Mouse (Mus musculus): ENCODE results near the gene Ubtd2. TPM values are rescaled to one million over a fixed set of nuclear protein-coding genes. Genes with fewer than 3 reads are reported as not detected.

The Ubtd2 gene
- polyA plus RNA-seq, 1 experiment from 2014 or later = 25.1 TPM

DNA sequence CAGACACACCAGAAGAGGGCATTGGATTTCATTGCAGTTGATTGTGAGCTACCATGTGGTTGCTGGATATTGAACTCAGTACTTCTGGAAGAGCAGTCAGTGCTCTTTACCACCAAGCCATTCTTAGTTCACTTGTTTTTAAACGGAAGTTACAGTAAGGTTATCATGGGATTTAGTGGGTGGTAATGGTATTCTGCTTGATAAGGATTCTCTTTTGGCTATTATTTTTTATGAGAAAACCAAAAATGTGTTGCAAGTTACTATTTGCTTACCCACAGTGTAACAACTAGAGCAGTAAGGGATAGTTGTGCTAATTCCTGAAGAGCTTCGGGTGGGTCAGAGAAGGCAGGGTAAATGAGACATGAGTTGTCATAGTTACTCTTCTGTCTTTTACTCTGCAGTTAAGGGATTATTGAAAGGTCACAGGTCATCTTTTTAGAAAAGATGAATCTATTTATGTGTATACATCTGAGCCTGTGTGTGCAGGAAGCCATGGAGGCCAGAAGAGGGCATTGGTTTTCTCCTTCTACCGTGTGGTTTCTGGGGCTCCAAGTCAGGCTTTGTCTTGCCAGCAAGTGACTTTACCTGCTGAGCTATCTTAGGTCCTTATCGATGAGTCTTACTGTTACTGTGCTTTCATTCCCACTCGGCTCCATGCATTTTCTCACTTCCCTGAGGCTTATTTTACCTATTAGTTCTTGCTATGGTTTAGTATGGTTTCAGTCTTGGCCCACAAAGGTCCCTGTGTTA, 20.5 kb downstream of the Ubtd2 start:
- no peaks in the 10 kb centered on the region for H3K4me1 ChIP-seq (ENCODE audit: insufficient read depth, low read depth, low read length)
- H3K27ac ChIP-seq (ENCODE audit: low read length) = no peak overlapping the region
- no peaks in the 10 kb centered on the region for H3K36me3 ChIP-seq (ENCODE audit: insufficient read depth, low read length)
- no peak overlapping the region for H3K9ac ChIP-seq (replicated peaks; ENCODE audit: low read depth)
- TF ChIP-seq CTCF (IDR thresholded peaks at IDR 0.05) (peak; percentile 32; the same call in 1 of the 2 replicates), EP300 (IDR thresholded peaks at IDR 0.05) (no peak)
- H3K4me2 ChIP-seq (replicated peaks; ENCODE audit: low read depth, low read length) = no peak overlapping the region
- H3K9me3 ChIP-seq (ENCODE audit: low read length) = no peaks in the 10 kb centered on the region
- no peaks in the 10 kb centered on the region for H3K27me3 ChIP-seq (replicated peaks; ENCODE audit: insufficient read depth, low read length)
- 83% methylated on average over 5 of the region's 5 CpGs for WGBS
- no peak for ATAC-seq
- no peak for DNase-seq (ENCODE audit: low spot score)
- no peak overlapping the region for H3K4me3 ChIP-seq (ENCODE audit: low read depth, low read length)

DNA sequence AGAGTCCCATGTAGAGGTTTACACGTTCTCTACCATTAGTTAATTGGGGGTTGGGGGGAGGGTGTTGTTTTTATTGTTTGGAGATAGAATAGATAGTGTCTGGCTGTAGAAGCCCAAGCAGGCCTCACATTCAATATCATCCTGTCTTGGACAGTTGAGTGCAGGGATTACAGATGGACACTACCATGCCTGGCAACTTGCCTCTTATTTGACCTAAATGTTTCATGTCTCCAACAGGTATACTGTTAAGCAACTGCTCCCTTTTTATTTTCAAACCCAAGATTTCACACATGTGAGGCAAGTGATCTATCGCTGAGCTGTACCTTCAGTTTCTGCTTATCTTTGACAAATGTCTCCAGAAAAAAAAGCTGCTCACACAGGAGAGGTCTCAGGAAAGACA, 26.4 kb downstream of the Ubtd2 start:
- no peak for DNase-seq (ENCODE audit: low spot score)
- Histone ChIP-seq H3K4me3 (ENCODE audit: low read depth, low read length) (no peak overlapping the region), H3K9ac (replicated peaks; ENCODE audit: low read depth) (no peak overlapping the region), H3K36me3 (ENCODE audit: insufficient read depth, low read length) (no peaks in the 10 kb centered on the region), H3K9me3 (ENCODE audit: low read length) (no peaks in the 10 kb centered on the region), H3K4me2 (replicated peaks; ENCODE audit: low read depth, low read length) (no peak overlapping the region), H3K27me3 (replicated peaks; ENCODE audit: insufficient read depth, low read length) (no peaks in the 10 kb centered on the region), H3K27ac (ENCODE audit: low read length) (no peak overlapping the region), H3K4me1 (ENCODE audit: insufficient read depth, low read depth, low read length) (no peaks in the 10 kb centered on the region)
- no peak for TF ChIP-seq EP300 (IDR thresholded peaks at IDR 0.05)
- TF ChIP-seq CTCF (IDR thresholded peaks at IDR 0.05) = no peak
- 58% methylated on average over 2 of the region's 2 CpGs for WGBS
- ATAC-seq = no peak

DNA sequence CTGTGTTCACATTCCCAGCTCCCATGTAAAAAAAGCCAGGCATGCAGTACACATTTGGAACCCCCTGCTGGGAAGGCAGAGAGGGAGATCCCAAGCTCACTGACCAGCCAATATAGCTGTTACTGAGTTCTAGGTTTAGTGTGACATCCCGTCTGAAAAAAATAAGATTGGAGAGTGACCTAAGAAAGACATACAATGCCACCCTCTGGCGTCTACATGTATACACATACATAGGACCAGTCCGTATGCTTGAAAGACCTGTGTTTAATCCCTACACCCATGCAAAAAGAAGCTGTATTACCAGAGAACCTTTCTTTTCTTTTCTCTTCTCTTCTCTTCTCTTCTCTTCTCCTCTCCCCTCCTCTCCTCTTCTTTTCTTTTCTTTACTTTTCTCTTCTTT, 30.1 kb downstream of the Ubtd2 start:
- H3K27ac ChIP-seq (ENCODE audit: low read length) = no peak overlapping the region
- 40% methylated on average over 3 of the region's 3 CpGs for WGBS
- H3K4me2 ChIP-seq (replicated peaks; ENCODE audit: low read depth, low read length) = no peak overlapping the region
- no peaks in the 10 kb centered on the region for H3K36me3 ChIP-seq (ENCODE audit: insufficient read depth, low read length)
- ATAC-seq = peak; percentile 29; the same call in 1 of the 2 replicates
- H3K27me3 ChIP-seq (replicated peaks; ENCODE audit: insufficient read depth, low read length) = no peaks in the 10 kb centered on the region
- DNase-seq (ENCODE audit: low spot score) = peak; percentile 43
- H3K9me3 ChIP-seq (ENCODE audit: low read length) = no peaks in the 10 kb centered on the region
- no peak overlapping the region for H3K9ac ChIP-seq (replicated peaks; ENCODE audit: low read depth)
- H3K4me1 ChIP-seq (ENCODE audit: insufficient read depth, low read depth, low read length) = peaks cover 6% of the 10 kb centered on the region; the same call in 1 of the 2 replicates
- no peak overlapping the region for H3K4me3 ChIP-seq (ENCODE audit: low read depth, low read length)
- peak; percentile 54 for TF ChIP-seq CTCF (IDR thresholded peaks at IDR 0.05)
- TF ChIP-seq EP300 (IDR thresholded peaks at IDR 0.05) = no peak

DNA sequence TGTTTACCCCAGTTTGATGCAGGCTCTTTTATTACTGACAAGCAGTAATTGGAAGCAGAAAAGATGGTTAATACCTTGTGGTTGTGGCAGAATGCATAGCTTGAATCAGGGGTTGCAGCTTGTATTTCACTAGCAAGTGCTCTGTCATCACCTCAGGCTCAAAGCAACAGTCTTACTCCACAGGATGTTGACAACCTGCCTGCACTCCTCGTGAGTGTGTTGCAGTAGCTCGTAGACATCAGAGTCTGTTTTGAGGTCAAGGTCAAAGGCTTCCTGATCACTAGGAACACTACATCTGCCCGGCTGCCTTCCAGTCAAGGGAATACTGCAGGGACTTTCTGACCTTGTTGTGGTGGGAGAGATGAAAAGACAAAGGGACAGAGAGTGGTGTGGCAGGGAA, 31.5 kb downstream of the Ubtd2 start:
- DNase-seq (ENCODE audit: low spot score) = no peak
- Histone ChIP-seq H3K4me2 (replicated peaks; ENCODE audit: low read depth, low read length) (no peak overlapping the region), H3K27me3 (replicated peaks; ENCODE audit: insufficient read depth, low read length) (no peaks in the 10 kb centered on the region), H3K4me3 (ENCODE audit: low read depth, low read length) (no peak overlapping the region), H3K9ac (replicated peaks; ENCODE audit: low read depth) (no peak overlapping the region), H3K4me1 (ENCODE audit: insufficient read depth, low read depth, low read length) (peaks cover 10% of the 10 kb centered on the region; the same call in 1 of the 2 replicates), H3K9me3 (ENCODE audit: low read length) (no peaks in the 10 kb centered on the region), H3K27ac (ENCODE audit: low read length) (no peak overlapping the region), H3K36me3 (ENCODE audit: insufficient read depth, low read length) (no peaks in the 10 kb centered on the region)
- WGBS = 40% methylated on average over 3 of the region's 3 CpGs
- TF ChIP-seq CTCF (IDR thresholded peaks at IDR 0.05) (no peak), EP300 (IDR thresholded peaks at IDR 0.05) (no peak)
- no peak for ATAC-seq

DNA sequence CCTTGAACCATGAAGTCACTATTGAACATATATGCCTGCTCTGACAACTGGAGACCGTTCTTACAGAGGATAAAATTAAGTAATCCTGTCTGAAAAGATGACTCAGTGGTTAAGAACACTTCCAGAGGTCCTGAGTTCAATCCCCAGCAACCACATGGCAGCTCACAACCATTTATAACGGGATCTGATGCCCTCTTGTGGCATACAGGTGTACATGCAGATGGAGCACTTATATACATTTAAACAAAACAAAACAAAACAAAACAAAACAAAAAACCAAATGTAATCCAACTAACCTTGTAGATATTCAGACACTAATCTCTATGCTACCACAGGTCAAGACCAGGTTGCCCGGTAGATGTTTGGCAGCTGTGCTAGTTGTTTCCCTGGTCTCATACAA, 32.3 kb downstream of the Ubtd2 start:
- no peak for ATAC-seq
- TF ChIP-seq EP300 (IDR thresholded peaks at IDR 0.05) = no peak
- peak; percentile 55 for TF ChIP-seq CTCF (IDR thresholded peaks at IDR 0.05)
- peak; percentile 20 for DNase-seq (ENCODE audit: low spot score)
- no peak overlapping the region for H3K27ac ChIP-seq (ENCODE audit: low read length)
- H3K27me3 ChIP-seq (replicated peaks; ENCODE audit: insufficient read depth, low read length) = no peaks in the 10 kb centered on the region
- H3K4me2 ChIP-seq (replicated peaks; ENCODE audit: low read depth, low read length) = no peak overlapping the region
- H3K4me3 ChIP-seq (ENCODE audit: low read depth, low read length) = no peak overlapping the region
- H3K36me3 ChIP-seq (ENCODE audit: insufficient read depth, low read length) = no peaks in the 10 kb centered on the region
- no peak overlapping the region for H3K9ac ChIP-seq (replicated peaks; ENCODE audit: low read depth)
- no peaks in the 10 kb centered on the region for H3K9me3 ChIP-seq (ENCODE audit: low read length)
- 87% methylated on average over 3 of the region's 3 CpGs for WGBS
- H3K4me1 ChIP-seq (ENCODE audit: insufficient read depth, low read depth, low read length) = peaks cover 10% of the 10 kb centered on the region; the same call in 1 of the 2 replicates

DNA sequence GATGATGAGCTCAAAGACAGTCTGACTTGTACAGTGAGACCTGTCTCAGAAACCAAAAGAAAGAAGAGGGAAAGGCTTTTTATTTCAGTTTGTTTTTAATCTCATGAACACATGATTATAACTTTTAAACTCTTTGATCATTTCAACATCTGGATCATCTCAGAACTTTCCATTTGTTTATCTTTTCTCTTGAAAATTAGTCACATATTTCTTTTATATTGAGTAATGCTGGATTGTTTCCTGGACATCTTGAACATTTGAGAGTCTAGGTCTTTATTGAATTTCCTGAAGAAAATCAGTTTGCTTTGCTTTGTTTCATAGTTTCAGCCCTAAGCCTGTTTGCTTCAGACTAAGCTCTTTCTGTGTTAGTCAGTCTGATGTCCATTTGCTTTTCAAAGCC, 33.2 kb downstream of the Ubtd2 start:
- Histone ChIP-seq H3K27ac (ENCODE audit: low read length) (peak overlapping the region; percentile 66), H3K4me1 (ENCODE audit: insufficient read depth, low read depth, low read length) (peaks cover 10% of the 10 kb centered on the region; the same call in 1 of the 2 replicates), H3K9ac (replicated peaks; ENCODE audit: low read depth) (no peak overlapping the region), H3K9me3 (ENCODE audit: low read length) (no peaks in the 10 kb centered on the region), H3K36me3 (ENCODE audit: insufficient read depth, low read length) (no peaks in the 10 kb centered on the region), H3K4me2 (replicated peaks; ENCODE audit: low read depth, low read length) (no peak overlapping the region), H3K27me3 (replicated peaks; ENCODE audit: insufficient read depth, low read length) (no peaks in the 10 kb centered on the region), H3K4me3 (ENCODE audit: low read depth, low read length) (no peak overlapping the region)
- DNase-seq (ENCODE audit: low spot score) = peak; percentile 81
- peak; percentile 39 for ATAC-seq
- TF ChIP-seq CTCF (IDR thresholded peaks at IDR 0.05) (no peak), EP300 (IDR thresholded peaks at IDR 0.05) (peak; percentile 52; the same call in 1 of the 2 replicates)

Data from lung, postnatal 0 days (tissue).